Mouse (Mus musculus) cerebellum, postnatal 14 days (tissue): ENCODE measurements at regions not wholly inside any gene's neighbourhood (a gene's known extent, or its start where the extent isn't known, plus 50 kb on each side); places are given as distances from the start of the nearest gene placed in this dataset.

Experiments
- DNase-seq, 2 experiments: peaks; one replicate each; pipeline ENCODE4 v3.0.0; 2021; ENCODE audit warnings: mixed read lengths in 2 of 2

GRCm38 (mm10) chr3:120217710-120218109 lies 433.4 kb upstream of the Ptbp2 start:
- no peak for DNase-seq

- DNase-seq = peak in 1 of 2 experiments; percentile 2
These were observed 430.5 kb upstream of the Ptbp2 start for GRCm38 (mm10) chr3:120214616-120215250.

- DNase-seq = no peak
These were observed 415.1 kb upstream of the Ptbp2 start for GRCm38 (mm10) chr3:120199403-120199802.

GRCm38 (mm10) chr3:120194501-120194900 lies 410.2 kb upstream of the Ptbp2 start:
- peak; percentile 15 to 26 for DNase-seq

GRCm38 (mm10) chr3:120192439-120193326 lies 408.4 kb upstream of the Ptbp2 start:
- DNase-seq = peak; percentile 87

- DNase-seq = no peak
These were observed 405.3 kb upstream of the Ptbp2 start for GRCm38 (mm10) chr3:120189606-120190005.

- DNase-seq = no peak
These were observed 396.8 kb upstream of the Ptbp2 start for GRCm38 (mm10) chr3:120180931-120181610.

GRCm38 (mm10) chr3:120175632-120176031 lies 391.4 kb upstream of the Ptbp2 start:
- DNase-seq = no peak
